Mouse (Mus musculus) fibroblast of lung, adult 2 months (primary cell): ENCODE results near the gene Ppp1r11.

Source experiments
- DNase-seq: peaks from one replicate; pipeline ENCODE4 v3.0.0-alpha.2; 2011; ENCODE audit warnings: low read depth

Ppp1r11 gene

GRCm38 (mm10) chr17:36961125-36961524, 9.6 kb upstream of the Ppp1r11 start:
- no peak for DNase-seq

GRCm38 (mm10) chr17:36958884-36959283, 7.3 kb upstream of the Ppp1r11 start:
- DNase-seq: no peak

GRCm38 (mm10) chr17:36957999-36958743, 6.6 kb upstream of the Ppp1r11 start, which contains the start of the genes Znrd1 and Znrd1as:
Znrd1 (minus strand) TSS chr17:36958559.
Znrd1as (plus strand) TSS chr17:36958592.
- peak; percentile 91 for DNase-seq

GRCm38 (mm10) chr17:36953062-36953461, 1.5 kb upstream of the Ppp1r11 start:
- no peak for DNase-seq

GRCm38 (mm10) chr17:36952631-36953030, 1.1 kb upstream of the Ppp1r11 start:
- DNase-seq: no peak

- DNase-seq: no peak
These were observed 2.3 kb downstream of the Ppp1r11 start for GRCm38 (mm10) chr17:36949265-36949664.

GRCm38 (mm10) chr17:36948286-36948685, 3.3 kb downstream of the Ppp1r11 start:
- no peak for DNase-seq

- no peak for DNase-seq
These were observed 4.3 kb downstream of the Ppp1r11 start for GRCm38 (mm10) chr17:36947051-36947819.

- DNase-seq: no peak
These were observed 7.3 kb downstream of the Ppp1r11 start for GRCm38 (mm10) chr17:36944121-36944775.

GRCm38 (mm10) chr17:36943691-36944090, 7.8 kb downstream of the Ppp1r11 start:
- DNase-seq: no peak

GRCm38 (mm10) chr17:36942791-36943471, 8.6 kb downstream of the Ppp1r11 start, which contains the start of gene Rnf39:
Rnf39 (plus strand) TSS chr17:36942918.
- DNase-seq: no peak

GRCm38 (mm10) chr17:36942391-36942790, 9.2 kb downstream of the Ppp1r11 start:
- DNase-seq: no peak

GRCm38 (mm10) chr17:36938056-36938455, 13.5 kb downstream of the Ppp1r11 start:
- DNase-seq: no peak

GRCm38 (mm10) chr17:36931806-36932205, 19.7 kb downstream of the Ppp1r11 start:
- no peak for DNase-seq

GRCm38 (mm10) chr17:36931130-36931529, 20.4 kb downstream of the Ppp1r11 start:
- DNase-seq: no peak

- DNase-seq: no peak
These were observed 21.3 kb downstream of the Ppp1r11 start for GRCm38 (mm10) chr17:36930233-36930632.

- no peak for DNase-seq
These were observed 22.2 kb downstream of the Ppp1r11 start for GRCm38 (mm10) chr17:36929236-36929932.

- no peak for DNase-seq
These were observed 23.9 kb downstream of the Ppp1r11 start for GRCm38 (mm10) chr17:36927496-36928120.

- DNase-seq: no peak
These were observed 28.1 kb downstream of the Ppp1r11 start for GRCm38 (mm10) chr17:36923491-36923890.

- no peak for DNase-seq
These were observed 28.8 kb downstream of the Ppp1r11 start for GRCm38 (mm10) chr17:36922715-36923114.

GRCm38 (mm10) chr17:36920239-36920638, 31.3 kb downstream of the Ppp1r11 start:
- no peak for DNase-seq
